ENCODE assay signal across 32 mouse cellular contexts in genomic region chr15:103590779-103591178, GRCm38 (mm10). TPM values are rescaled to one million over a fixed set of nuclear protein-coding genes. Genes with fewer than 3 reads are reported as not detected.
DNase-seq lines count a peak whose midpoint lies in the region; ATAC-seq and TF ChIP-seq lines count a peak whose summit lies in the region.
"Had no signal": no experiment of that assay in that cellular context is flagged by ENCODE, and none has a peak within 500 bp of the region (broad histone marks: within the 10 kb centered on the region; RNA-seq: fewer than 3 reads in every experiment).

No protein-coding gene starts in this region.

- DNase-seq in heart, postnatal 25 days (ENCODE audit: low spot score), result no peak
- DNase-seq in lung, postnatal 14 days, result no peak
- peak; percentile 7 for DNase-seq in CH12.LX (ENCODE audit: extremely low read depth)
- no peak for DNase-seq in cerebellum, adult 8-10 months
- DNase-seq: adrenal gland, adult 8-10 months; adrenal gland, postnatal 25 days; cerebellum, adult 11-12 months; cerebellum, adult 9-10 months; cerebellum, postnatal 14 days; gastrocnemius, postnatal 25 days; heart, postnatal 10 days; heart, postnatal 4 days had no signal

- no peak for TF ChIP-seq RAD21 in CH12.LX (IDR thresholded peaks at IDR 0.05; ENCODE audit: low read depth, low read length)

- intact Hi-C loops in heart, postnatal 25 days (cut with DNase I), result no loop called here

- H3K4me3 ChIP-seq in heart, embryonic 16.5 days (ENCODE audit: low read length), result no peak overlapping the region
- no peak overlapping the region for H3K4me3 ChIP-seq in lung, embryonic 16.5 days (ENCODE audit: low read length)
- H3K4me3 ChIP-seq in CH12.LX (replicated peaks in 1 of 3; ENCODE audit: low read depth in 2 of 3, low read length in 2 of 3, poor library complexity in 1 of 3), result no peak overlapping the region
- H3K4me3 ChIP-seq: embryonic facial prominence, embryonic 12.5 days; erythroblast, embryonic 14.5 days; forebrain, embryonic 12.5 days; forebrain, embryonic 15.5 days had no signal

- TF ChIP-seq EP300 in CH12.LX (IDR thresholded peaks at IDR 0.05; ENCODE audit: low read length), result no peak

- no peaks in the 10 kb centered on the region for H3K79me2 ChIP-seq in CH12.LX (replicated peaks; ENCODE audit: control insufficient read depth, extremely low read depth, insufficient read depth, poor library complexity, severe bottlenecking)

- peaks cover 2% of the 10 kb centered on the region for H3K4me1 ChIP-seq in heart, embryonic 16.5 days (ENCODE audit: control insufficient read depth, insufficient read depth, low read length)
- 0 out of 2 replicates have a peak, but pooled peaks cover 5% of the 10 kb centered on the region for H3K4me1 ChIP-seq in lung, embryonic 16.5 days (replicated peaks; ENCODE audit: control insufficient read depth, insufficient read depth, low read length)
- peaks cover 2 to 25% of the 10 kb centered on the region in 2 experiments; a peak in 2 of 4 replicates for H3K4me1 ChIP-seq in CH12.LX (ENCODE audit: control insufficient read depth in 1 of 2, insufficient read depth in 2 of 2)
- H3K4me1 ChIP-seq: embryonic facial prominence, embryonic 12.5 days; forebrain, embryonic 12.5 days; forebrain, embryonic 15.5 days had no signal

- no peaks in the 10 kb centered on the region for H3K27me3 ChIP-seq in heart, embryonic 16.5 days (ENCODE audit: control insufficient read depth, insufficient read depth, low read length)
- H3K27me3 ChIP-seq in lung, embryonic 16.5 days (ENCODE audit: control insufficient read depth, insufficient read depth, low read depth, low read length), result no peaks in the 10 kb centered on the region
- H3K27me3 ChIP-seq in CH12.LX (replicated peaks), result no peaks in the 10 kb centered on the region
- H3K27me3 ChIP-seq: embryonic facial prominence, embryonic 12.5 days; forebrain, embryonic 12.5 days; forebrain, embryonic 15.5 days had no signal

- no peak overlapping the region for H3K9ac ChIP-seq in heart, embryonic 16.5 days (ENCODE audit: low read length)
- H3K9ac ChIP-seq in lung, embryonic 16.5 days (ENCODE audit: low read length), result no peak overlapping the region
- H3K9ac ChIP-seq in CH12.LX (ENCODE audit: insufficient read depth, low read depth), result no peak overlapping the region
- H3K9ac ChIP-seq: embryonic facial prominence, embryonic 12.5 days; forebrain, embryonic 12.5 days; forebrain, embryonic 15.5 days; hindbrain, embryonic 14.5 days had no signal

- no peak for TF ChIP-seq CTCF in CH12.LX (conservative IDR thresholded peaks at IDR 0.05 in 1 of 2, IDR thresholded peaks at IDR 0.05 in 1 of 2; ENCODE audit: low read depth in 2 of 2, low read length in 2 of 2)

- no peak overlapping the region for H3K4me2 ChIP-seq in heart, embryonic 16.5 days (ENCODE audit: low read depth, low read length)
- H3K4me2 ChIP-seq in lung, embryonic 16.5 days (ENCODE audit: low read depth, low read length), result no peak overlapping the region
- no peak overlapping the region for H3K4me2 ChIP-seq in CH12.LX (ENCODE audit: insufficient read depth, low read depth, poor library complexity, severe bottlenecking)
- H3K4me2 ChIP-seq: embryonic facial prominence, embryonic 12.5 days; forebrain, embryonic 12.5 days; forebrain, embryonic 15.5 days; heart, embryonic 11.5 days; hindbrain, embryonic 14.5 days had no signal

- no peaks in the 10 kb centered on the region for H3K9me3 ChIP-seq in heart, embryonic 16.5 days (replicated peaks; ENCODE audit: control insufficient read depth, low read length)
- H3K9me3 ChIP-seq in lung, embryonic 16.5 days (ENCODE audit: control insufficient read depth, low read length), result no peaks in the 10 kb centered on the region
- H3K9me3 ChIP-seq in CH12.LX (replicated peaks; ENCODE audit: low read length), result no peaks in the 10 kb centered on the region
- H3K9me3 ChIP-seq: embryonic facial prominence, embryonic 12.5 days; forebrain, embryonic 12.5 days; forebrain, embryonic 15.5 days had no signal

- no peak overlapping the region for H3K27ac ChIP-seq in heart, embryonic 16.5 days (ENCODE audit: low read length)
- peak overlapping the region; percentile 37; the same call in 1 of the 2 replicates for H3K27ac ChIP-seq in lung, embryonic 16.5 days (ENCODE audit: low read length)
- H3K27ac ChIP-seq in CH12.LX (ENCODE audit: insufficient read depth, low read depth), result no peak overlapping the region
- H3K27ac ChIP-seq: embryonic facial prominence, embryonic 12.5 days; forebrain, embryonic 12.5 days; forebrain, embryonic 15.5 days; hindbrain, embryonic 14.5 days; hindbrain, postnatal 0 days had no signal

- ATAC-seq in heart, embryonic 16.5 days (replicated peaks; ENCODE audit: extremely low read depth, insufficient read depth, low FRiP score), result 0 out of 2 replicates have a peak, but pooled peaks have one; percentile 45
- peak; percentile 92 for ATAC-seq in lung, embryonic 16.5 days (ENCODE audit: low read depth)
- ATAC-seq: activated CD4-positive, CD25-positive, alpha-beta regulatory T cell, adult 4 months; CD4-positive, CD25-positive, alpha-beta regulatory T cell, adult 4 months; forebrain, embryonic 15.5 days; hindbrain, postnatal 0 days; inflammation-experienced regulatory T-cells, adult 6 months had no signal

- no peak for TF ChIP-seq POLR2A in CH12.LX (IDR thresholded peaks at IDR 0.05; ENCODE audit: low read depth, low read length)

- dilution Hi-C loops in CH12.LX (cut with MboI; ENCODE audit: extremely low pct_ligation_motif_present, extremely low pct_unique_long_range_greater_than_20kb, low sequenced_read_pairs), result no loop called here

- in situ Hi-C loops in CH12.LX (cut with MboI; ENCODE audit: low pct_ligation_motif_present, low pct_unique_long_range_greater_than_20kb, low sequenced_read_pairs), result no loop called here

- H3K36me3 ChIP-seq in heart, embryonic 16.5 days (ENCODE audit: control insufficient read depth, insufficient read depth), result no peaks in the 10 kb centered on the region
- no peaks in the 10 kb centered on the region for H3K36me3 ChIP-seq in lung, embryonic 16.5 days (ENCODE audit: control insufficient read depth, insufficient read depth, low read length)
- no peaks in the 10 kb centered on the region for H3K36me3 ChIP-seq in CH12.LX (replicated peaks in 1 of 2; ENCODE audit: control insufficient read depth in 1 of 2, insufficient read depth in 1 of 2, low read length in 1 of 2)
- H3K36me3 ChIP-seq: embryonic facial prominence, embryonic 12.5 days; forebrain, embryonic 12.5 days; forebrain, embryonic 15.5 days had no signal

- 37% methylated on average over 2 of the region's 2 CpGs for WGBS in heart, embryonic 16.5 days
- 63% methylated on average over 2 of the region's 2 CpGs for WGBS in lung, embryonic 16.5 days

TF ChIP-seq in CH12.LX, 34 proteins besides CTCF, POLR2A, EP300 and RAD21:
- TF ChIP-seq TCF12 (IDR thresholded peaks at IDR 0.05; ENCODE audit: low read depth, low read length), result no peak
- TF ChIP-seq JUND (conservative IDR thresholded peaks at IDR 0.05; ENCODE audit: low read depth, low read length), result no peak
- no peak for TF ChIP-seq SIN3A (IDR thresholded peaks at IDR 0.05; ENCODE audit: low read length)
- TF ChIP-seq ETS1 (conservative IDR thresholded peaks at IDR 0.05; ENCODE audit: low read depth, low read length), result no peak
- TF ChIP-seq CHD2 (IDR thresholded peaks at IDR 0.05; ENCODE audit: low read length), result no peak
- no peak for TF ChIP-seq MAFK (IDR thresholded peaks at IDR 0.05; ENCODE audit: insufficient replicate concordance, low read length)
- no peak for TF ChIP-seq MAX (IDR thresholded peaks at IDR 0.05; ENCODE audit: low read length)

RNA-seq across cellular contexts. Expression of gene Glycam1, which starts 25.9 kb away (rescaled TPM):
- not detected in 2 replicates for polyA plus RNA-seq in heart, embryonic 16.5 days (2015; fragmentation: Nextera tagmentation; extraction: Ambion mirVana)
- total RNA-seq in heart, postnatal 25 days (2021), result not detected
- polyA plus RNA-seq in lung, embryonic 16.5 days (2015; fragmentation: Nextera tagmentation; extraction: Ambion mirVana), result not detected in 2 replicates
- not detected in 2 replicates for total RNA-seq in CH12.LX (2012; rRNA removed)
- total RNA-seq in CH12.LX (2014; rRNA removed), result not detected in 2 replicates
- polyA plus RNA-seq in CH12.LX (2012; ENCODE audit: insufficient read length, low read depth), result not detected in 2 replicates
- total RNA-seq: adrenal gland, adult 8-10 months; adrenal gland, postnatal 25 days; ES-E14; gastrocnemius, adult 8-10 months; gastrocnemius, postnatal 25 days; heart, adult 8-10 months; heart, postnatal 10 days; heart, postnatal 4 days; hindbrain, postnatal 0 days had no signal
- polyA plus RNA-seq: activated CD4-positive, CD25-positive, alpha-beta regulatory T cell, adult 4 months; brain, embryonic 14.5 days; C2C12; CD4-positive, CD25-positive, alpha-beta regulatory T cell, adult 4 months; embryonic facial prominence, embryonic 12.5 days; erythroblast, embryonic 14.5 days; forebrain, embryonic 12.5 days; forebrain, embryonic 15.5 days; gonadal fat pad, adult 2 months; heart, embryonic 11.5 days; heart, embryonic 14.5 days; hindbrain, embryonic 11.5 days; hindbrain, embryonic 14.5 days; hindbrain, postnatal 0 days; inflammation-experienced regulatory T-cells, adult 6 months had no signal

RNA-seq across cellular contexts. Expression of gene Ppp1r1a, which starts 53.0 kb away (rescaled TPM):
- polyA plus RNA-seq in heart, embryonic 16.5 days (2015; fragmentation: Nextera tagmentation; extraction: Ambion mirVana), result 52.7 and 58.6 TPM in 2 replicates
- 10 to 100 TPM; 10.5 to 12.0 TPM for total RNA-seq in heart, postnatal 25 days (2021)
- 6.9 and 8.2 TPM in 2 replicates for polyA plus RNA-seq in lung, embryonic 16.5 days (2015; fragmentation: Nextera tagmentation; extraction: Ambion mirVana)
- total RNA-seq in CH12.LX (2012; rRNA removed), result 0.21 TPM in 1 of 2 replicates, not detected in the other
- not detected in 2 replicates for total RNA-seq in CH12.LX (2014; rRNA removed)
- 0.59 and 1.1 TPM in 2 replicates for polyA plus RNA-seq in CH12.LX (2012; ENCODE audit: insufficient read length, low read depth)
- polyA plus RNA-seq: CD4-positive, CD25-positive, alpha-beta regulatory T cell, adult 4 months; erythroblast, embryonic 14.5 days had no signal
